In genomic region chr8:109706874-109707237, GRCm38 (mm10) we compare ENCODE assay signal across 8 mouse cellular contexts. TPM values are rescaled to one million over a fixed set of nuclear protein-coding genes. Genes with fewer than 3 reads are reported as not detected.
A peak's percentile ranks its signal among the peaks of the same experiment; 100 is the strongest.
DNase-seq lines count a peak whose midpoint lies in the region; ATAC-seq and TF ChIP-seq lines count a peak whose summit lies in the region.

No protein-coding gene starts in this region.

- H3K9me3 ChIP-seq in embryonic facial prominence, embryonic 15.5 days (replicated peaks): no peaks in the 10 kb centered on the region
- no peaks in the 10 kb centered on the region for H3K9me3 ChIP-seq in heart, embryonic 12.5 days (replicated peaks)
- H3K9me3 ChIP-seq in kidney, embryonic 16.5 days (ENCODE audit: low read length): no peaks in the 10 kb centered on the region
- H3K9me3 ChIP-seq in liver, embryonic 11.5 days (ENCODE audit: control insufficient read depth, low read length): no peaks in the 10 kb centered on the region

- no peak overlapping the region for H3K27ac ChIP-seq in embryonic facial prominence, embryonic 15.5 days (replicated peaks)
- H3K27ac ChIP-seq in heart, embryonic 12.5 days (ENCODE audit: poor library complexity, severe bottlenecking): no peak overlapping the region
- no peak overlapping the region for H3K27ac ChIP-seq in kidney, embryonic 16.5 days (ENCODE audit: low read length)
- H3K27ac ChIP-seq in liver, embryonic 11.5 days (ENCODE audit: low read depth, low read length): no peak overlapping the region

- H3K36me3 ChIP-seq in C2C12 (ENCODE audit: control insufficient read depth, insufficient read depth): peaks cover 42% of the 10 kb centered on the region
- H3K36me3 ChIP-seq in embryonic facial prominence, embryonic 15.5 days: peaks cover 34% of the 10 kb centered on the region
- peaks cover 41% of the 10 kb centered on the region for H3K36me3 ChIP-seq in heart, embryonic 12.5 days
- peaks cover 32% of the 10 kb centered on the region for H3K36me3 ChIP-seq in kidney, embryonic 16.5 days (ENCODE audit: insufficient read depth, low read length)
- H3K36me3 ChIP-seq in liver, embryonic 11.5 days (ENCODE audit: control insufficient read depth, insufficient read depth, low read length): peaks cover 13% of the 10 kb centered on the region

- no peak for ATAC-seq in embryonic facial prominence, embryonic 15.5 days (ENCODE audit: insufficient number of reproducible peaks, low FRiP score, low TSS enrichment, low read depth)
- no peak for ATAC-seq in heart, embryonic 12.5 days (ENCODE audit: insufficient number of reproducible peaks, low FRiP score)
- ATAC-seq in kidney, embryonic 16.5 days (ENCODE audit: low FRiP score, low TSS enrichment): no peak; the same call in 1 of the 2 replicates
- peak; percentile 48 for ATAC-seq in liver, embryonic 11.5 days (replicated peaks; ENCODE audit: low FRiP score)

- no peak overlapping the region for H3ac ChIP-seq in C2C12 (ENCODE audit: control insufficient read depth, insufficient read length, low read depth)

- no peak overlapping the region for H3K4me3 ChIP-seq in C2C12 (ENCODE audit: insufficient read depth, poor library complexity, severe bottlenecking)
- H3K4me3 ChIP-seq in embryonic facial prominence, embryonic 15.5 days (replicated peaks): peak overlapping the region; percentile 90
- H3K4me3 ChIP-seq in heart, embryonic 12.5 days: peak overlapping the region; percentile 87
- H3K4me3 ChIP-seq in kidney, embryonic 16.5 days (ENCODE audit: low read length): peak overlapping the region; percentile 96
- peak overlapping the region; percentile 94 for H3K4me3 ChIP-seq in liver, embryonic 11.5 days (ENCODE audit: low read depth, low read length)

- no peaks in the 10 kb centered on the region for H3K79me3 ChIP-seq in C2C12 (ENCODE audit: low read depth)

- peak; percentile 27 to 60 for DNase-seq in adrenal gland, postnatal 4 days (ENCODE audit: low spot score in 2 of 2)
- peak; percentile 66 for DNase-seq in liver, embryonic 11.5 days (ENCODE audit: low spot score)
- peak; percentile 88 for DNase-seq in naive thymus-derived CD4-positive, alpha-beta T cell, adult 2 months (ENCODE audit: low read depth)
- peak; percentile 88 to 95 for DNase-seq in spleen, postnatal 4 days (ENCODE audit: low spot score in 2 of 2)

- 14% methylated on average over 2 of the region's 2 CpGs for WGBS in embryonic facial prominence, embryonic 15.5 days
- WGBS in heart, embryonic 12.5 days: 17% methylated on average over 2 of the region's 2 CpGs
- 1% methylated on average over 2 of the region's 2 CpGs for WGBS in kidney, embryonic 16.5 days
- WGBS in liver, embryonic 11.5 days: 33% methylated on average over 2 of the region's 2 CpGs

- peaks cover 19% of the 10 kb centered on the region for H3K4me1 ChIP-seq in embryonic facial prominence, embryonic 15.5 days
- H3K4me1 ChIP-seq in heart, embryonic 12.5 days (replicated peaks): peaks cover 23% of the 10 kb centered on the region
- H3K4me1 ChIP-seq in kidney, embryonic 16.5 days (ENCODE audit: insufficient read depth, low read length): peaks cover 27% of the 10 kb centered on the region
- peaks cover 13% of the 10 kb centered on the region for H3K4me1 ChIP-seq in liver, embryonic 11.5 days (replicated peaks; ENCODE audit: control insufficient read depth, insufficient read depth, low read length)

- TF ChIP-seq CTCF in C2C12 (IDR thresholded peaks at IDR 0.05; ENCODE audit: control insufficient read depth, insufficient read depth, insufficient read length): peak; percentile 48

- H3K27me3 ChIP-seq in C2C12 (ENCODE audit: control insufficient read depth, insufficient read depth, insufficient read length): no peaks in the 10 kb centered on the region
- 0 out of 2 replicates have a peak, but pooled peaks cover 3% of the 10 kb centered on the region for H3K27me3 ChIP-seq in embryonic facial prominence, embryonic 15.5 days
- H3K27me3 ChIP-seq in heart, embryonic 12.5 days (replicated peaks): peaks cover 7% of the 10 kb centered on the region; the same call in 1 of the 2 replicates
- no peaks in the 10 kb centered on the region for H3K27me3 ChIP-seq in kidney, embryonic 16.5 days (ENCODE audit: insufficient read depth, low read length)
- H3K27me3 ChIP-seq in liver, embryonic 11.5 days (replicated peaks; ENCODE audit: control insufficient read depth, insufficient read depth, low read length): no peaks in the 10 kb centered on the region

- peak overlapping the region; percentile 97; the same call in 1 of the 2 replicates for H3K9ac ChIP-seq in embryonic facial prominence, embryonic 15.5 days
- peak overlapping the region; percentile 96; the same call in 1 of the 2 replicates for H3K9ac ChIP-seq in heart, embryonic 12.5 days
- H3K9ac ChIP-seq in kidney, embryonic 16.5 days (replicated peaks; ENCODE audit: low read length): peak overlapping the region; percentile 100; the same call in 1 of the 2 replicates
- no peak overlapping the region for H3K9ac ChIP-seq in liver, embryonic 11.5 days (ENCODE audit: low read depth, low read length)

- peaks cover 14% of the 10 kb centered on the region for H3K79me2 ChIP-seq in C2C12 (ENCODE audit: control insufficient read depth, insufficient read depth)

- H3K4me2 ChIP-seq in embryonic facial prominence, embryonic 15.5 days (replicated peaks): peak overlapping the region; percentile 82
- H3K4me2 ChIP-seq in heart, embryonic 12.5 days: peak overlapping the region; percentile 88
- H3K4me2 ChIP-seq in kidney, embryonic 16.5 days (replicated peaks; ENCODE audit: low read depth, low read length): peak overlapping the region; percentile 95
- H3K4me2 ChIP-seq in liver, embryonic 11.5 days: peak overlapping the region; percentile 87

TF ChIP-seq in C2C12, 6 proteins besides CTCF, POLR2A, EP300 and RAD21:
- no peak for TF ChIP-seq MYOD1 (IDR thresholded peaks at IDR 0.05; ENCODE audit: control insufficient read depth, insufficient read length, low read depth)

RNA-seq across cellular contexts. Expression of gene Zfp821, which starts 1.5 kb away (rescaled TPM):
- 9.9 TPM for polyA plus RNA-seq in C2C12 (2012; fragmentation: generic; extraction: Trizol)
- total RNA-seq in adrenal gland, postnatal 4 days (2021): 10 to 100 TPM; 23.3 to 26.1 TPM
- 31.0 and 33.1 TPM in 2 replicates for polyA plus RNA-seq in embryonic facial prominence, embryonic 15.5 days (2015; fragmentation: Nextera tagmentation; extraction: Ambion mirVana)
- polyA plus RNA-seq in heart, embryonic 12.5 days (2016; fragmentation: Nextera tagmentation; extraction: Ambion mirVana): 25.0 and 26.9 TPM in 2 replicates
- 25.1 and 28.5 TPM in 2 replicates for polyA plus RNA-seq in kidney, embryonic 16.5 days (2015; fragmentation: Nextera tagmentation; extraction: Ambion mirVana)
- 10.6 and 11.7 TPM in 2 replicates for polyA plus RNA-seq in liver, embryonic 11.5 days (2014; fragmentation: Nextera tagmentation; extraction: Ambion mirVana)

RNA-seq across cellular contexts. Expression of gene Ist1, which starts 13.8 kb away (rescaled TPM):
- 49.7 TPM for polyA plus RNA-seq in C2C12 (2012; fragmentation: generic; extraction: Trizol)
- 100 to 1,000 TPM in 1 of 2 experiments, 10 to 100 TPM in 1; 99.2 to 104 TPM for total RNA-seq in adrenal gland, postnatal 4 days (2021)
- 153 TPM in 2 replicates for polyA plus RNA-seq in embryonic facial prominence, embryonic 15.5 days (2015; fragmentation: Nextera tagmentation; extraction: Ambion mirVana)
- 92.8 and 96.2 TPM in 2 replicates for polyA plus RNA-seq in heart, embryonic 12.5 days (2016; fragmentation: Nextera tagmentation; extraction: Ambion mirVana)
- 160 TPM in 2 replicates for polyA plus RNA-seq in kidney, embryonic 16.5 days (2015; fragmentation: Nextera tagmentation; extraction: Ambion mirVana)
- 76.4 and 85.5 TPM in 2 replicates for polyA plus RNA-seq in liver, embryonic 11.5 days (2014; fragmentation: Nextera tagmentation; extraction: Ambion mirVana)

RNA-seq across cellular contexts. Expression of gene Atxn1l, which starts 30.7 kb away (rescaled TPM):
- 12.0 TPM for polyA plus RNA-seq in C2C12 (2012; fragmentation: generic; extraction: Trizol)
- 10 to 100 TPM; 57.5 to 61.5 TPM for total RNA-seq in adrenal gland, postnatal 4 days (2021)
- polyA plus RNA-seq in embryonic facial prominence, embryonic 15.5 days (2015; fragmentation: Nextera tagmentation; extraction: Ambion mirVana): 7.1 and 7.6 TPM in 2 replicates
- polyA plus RNA-seq in heart, embryonic 12.5 days (2016; fragmentation: Nextera tagmentation; extraction: Ambion mirVana): 8.1 and 8.8 TPM in 2 replicates
- polyA plus RNA-seq in kidney, embryonic 16.5 days (2015; fragmentation: Nextera tagmentation; extraction: Ambion mirVana): 7.5 and 9.3 TPM in 2 replicates
- 5.6 and 7.5 TPM in 2 replicates for polyA plus RNA-seq in liver, embryonic 11.5 days (2014; fragmentation: Nextera tagmentation; extraction: Ambion mirVana)
